Mouse (Mus musculus) liver, adult 2 months (tissue): ENCODE results near the gene Cxcl12.

Source experiments
- CTCF ChIP-seq: fragments of 200-500 bp; IDR thresholded peaks from 2 replicates; pipeline ENCODE4 v1.5.1; 2011; ENCODE audit warnings: low read depth, low read length, control low read depth
- POLR2A ChIP-seq: fragments of 200-500 bp; IDR thresholded peaks from 2 replicates; pipeline ENCODE4 v1.6.1; 2011; ENCODE audit warnings: low read length, control low read depth; ENCODE audit not compliant: insufficient read depth; ENCODE audit errors: extremely low read depth

GRCm38 (mm10) chr6:117173876-117174275, 5.5 kb downstream of the Cxcl12 start:
- TF ChIP-seq CTCF, result peak; percentile 88
- no peak for TF ChIP-seq POLR2A
